Mouse (Mus musculus) lung, postnatal 0 days (tissue): ENCODE results near the gene E130114P18Rik. TPM values are rescaled to one million over a fixed set of nuclear protein-coding genes. Genes with fewer than 3 reads are reported as not detected.
A peak's percentile ranks its signal among the peaks of the same experiment; 100 is the strongest.

Source experiments
- ATAC-seq: fragments of 200-750 bp; cut with Nextera tagmentation; 2 replicates; pipeline ENCODE4 v1.8.0; 2017; ENCODE audit warnings: moderate library complexity
- DNase-seq: peaks from one replicate; pipeline ENCODE4 v3.0.0-alpha.2; 2016; ENCODE audit warnings: low spot score
- H3K27ac ChIP-seq: fragments of 300-500 bp; sonication (generic); 2 replicates; pipeline ENCODE4 v1.5.1; 2014; ENCODE audit warnings: antibody characterized with exemption, mild to moderate bottlenecking, low read length, mixed read lengths
- H3K27me3 ChIP-seq: fragments of 300-500 bp; sonication (generic); replicated peaks from 2 replicates; pipeline ENCODE4 v1.6.1; 2014; ENCODE audit warnings: low read length, mixed read lengths; ENCODE audit not compliant: insufficient read depth
- H3K36me3 ChIP-seq: fragments of 300-500 bp; sonication (generic); 2 replicates; pipeline ENCODE4 v1.6.1; 2014; ENCODE audit warnings: low read length, mixed read lengths; ENCODE audit not compliant: insufficient read depth
- H3K4me1 ChIP-seq: fragments of 300-500 bp; sonication (generic); 2 replicates; pipeline ENCODE4 v1.6.1; 2014; ENCODE audit warnings: antibody characterized with exemption, low read depth, low read length, mixed read lengths; ENCODE audit not compliant: insufficient read depth
- H3K4me2 ChIP-seq: fragments of 300-500 bp; sonication (generic); replicated peaks from 2 replicates; pipeline ENCODE4 v1.6.1; 2014; ENCODE audit warnings: low read depth, mild to moderate bottlenecking, low read length, moderate library complexity, mixed read lengths
- H3K4me3 ChIP-seq: fragments of 300-500 bp; sonication (generic); 2 replicates; pipeline ENCODE4 v1.5.1; 2014; ENCODE audit warnings: low read depth, low read length
- H3K9ac ChIP-seq: fragments of 300-500 bp; sonication (generic); replicated peaks from 2 replicates; pipeline ENCODE4 v1.6.1; 2014; ENCODE audit warnings: low read depth, mild to moderate bottlenecking
- H3K9me3 ChIP-seq: fragments of 300-500 bp; sonication (generic); 2 replicates; pipeline ENCODE4 v1.6.1; 2016; ENCODE audit warnings: low read length, mixed read lengths
- CTCF ChIP-seq: IDR thresholded peaks from 2 replicates; pipeline ENCODE4 v1.5.1; 2016; ENCODE audit warnings: antibody characterized with exemption, mild to moderate bottlenecking
- EP300 ChIP-seq: IDR thresholded peaks from 2 replicates; pipeline ENCODE4 v1.6.1; 2016; ENCODE audit warnings: antibody characterized with exemption, mild to moderate bottlenecking, control low read depth
- WGBS: fragments of 180-500 bp; shearing (Covaris S2); extraction: QIAGEN DNeasy Blood & Tissue Kit; methylation state at CpG from one replicate; pipeline ENCODE4 v1.1.7; 2014; 5-methylcytosine and 5-hydroxymethylcytosine counted together
- polyA plus RNA-seq: library from polyadenylated mRNA; unstranded; fragments of >200 nt; fragmentation: Nextera tagmentation; extraction: Ambion mirVana; gene quantifications from 2 replicates; pipeline ENCODE4 v1.2.1, GENCODE M21; 2015

Gene E130114P18Rik
- polyA plus RNA-seq, 1 experiment from 2014 or later, result 0.76 TPM

DNA sequence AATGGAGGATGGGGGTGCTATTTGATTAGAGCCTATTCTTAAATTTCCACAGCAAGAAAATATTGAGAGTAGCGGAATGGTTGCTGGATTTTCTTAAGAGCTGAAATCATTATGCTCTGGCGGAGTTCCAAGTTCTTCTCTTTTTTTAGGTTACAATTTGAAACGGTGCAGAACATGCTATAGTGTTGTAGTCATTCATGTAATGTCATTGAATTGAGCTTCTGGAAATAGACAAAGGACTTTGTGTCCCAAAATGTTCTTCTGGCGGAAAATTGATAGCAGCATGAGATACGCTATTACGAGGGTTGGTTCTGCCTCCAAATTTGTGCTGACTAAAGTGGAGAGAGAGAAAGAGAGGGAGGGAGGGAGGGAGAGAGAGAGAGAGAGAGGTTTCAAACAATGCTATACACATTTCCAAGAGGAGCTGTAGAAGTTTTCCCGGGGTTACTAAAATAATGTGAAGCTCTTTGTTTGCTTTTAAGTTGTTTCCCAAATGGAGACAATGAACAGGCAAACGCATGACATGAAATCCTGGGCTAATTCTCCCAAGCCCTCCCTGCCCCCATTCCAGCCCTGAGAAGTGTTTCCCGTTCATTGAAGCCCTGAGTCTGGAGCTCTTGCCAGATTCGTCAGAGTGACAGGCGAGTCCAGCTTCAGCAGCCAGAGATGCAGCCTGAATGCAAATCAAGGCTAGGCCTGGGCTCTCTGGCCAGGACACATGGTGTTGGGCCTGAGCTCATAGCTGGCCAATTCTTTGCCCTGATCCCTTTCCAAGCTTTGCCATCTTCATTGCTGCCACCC, 128.9 kb downstream of the E130114P18Rik start:
- 22% methylated on average over 11 of the region's 11 CpGs for WGBS
- Histone ChIP-seq H3K9me3 (no peaks in the 10 kb centered on the region), H3K36me3 (no peaks in the 10 kb centered on the region), H3K4me1 (peaks cover 4% of the 10 kb centered on the region; the same call in 1 of the 2 replicates), H3K4me3 (no peak overlapping the region), H3K27ac (no peak overlapping the region), H3K4me2 (no peak overlapping the region), H3K27me3 (no peaks in the 10 kb centered on the region), H3K9ac (no peak overlapping the region)
- no peak for TF ChIP-seq CTCF
- DNase-seq, result peak; percentile 46
- ATAC-seq, result no peak

DNA sequence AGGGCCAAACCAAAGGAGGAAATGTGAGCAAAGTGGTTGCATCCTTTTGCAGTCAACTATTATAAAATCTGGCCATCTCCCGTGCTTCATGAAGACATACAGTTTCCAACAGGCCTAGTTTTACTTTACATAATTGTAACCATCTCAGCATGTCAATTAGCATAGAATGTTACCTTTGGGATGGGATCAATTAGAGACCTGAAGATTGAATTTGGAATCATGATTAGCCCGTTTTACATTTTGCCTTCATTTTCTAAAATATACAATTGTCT, 129.5 kb downstream of the E130114P18Rik start:
- Histone ChIP-seq H3K36me3 (no peaks in the 10 kb centered on the region), H3K9me3 (no peaks in the 10 kb centered on the region), H3K9ac (no peak overlapping the region), H3K4me2 (no peak overlapping the region), H3K27ac (no peak overlapping the region), H3K27me3 (no peaks in the 10 kb centered on the region), H3K4me3 (no peak overlapping the region), H3K4me1 (peaks cover 4% of the 10 kb centered on the region; the same call in 1 of the 2 replicates)
- no peak for ATAC-seq
- DNase-seq, result no peak
- WGBS, result 83% methylated on average over 2 of the region's 2 CpGs
- TF ChIP-seq CTCF (no peak), EP300 (no peak)

DNA sequence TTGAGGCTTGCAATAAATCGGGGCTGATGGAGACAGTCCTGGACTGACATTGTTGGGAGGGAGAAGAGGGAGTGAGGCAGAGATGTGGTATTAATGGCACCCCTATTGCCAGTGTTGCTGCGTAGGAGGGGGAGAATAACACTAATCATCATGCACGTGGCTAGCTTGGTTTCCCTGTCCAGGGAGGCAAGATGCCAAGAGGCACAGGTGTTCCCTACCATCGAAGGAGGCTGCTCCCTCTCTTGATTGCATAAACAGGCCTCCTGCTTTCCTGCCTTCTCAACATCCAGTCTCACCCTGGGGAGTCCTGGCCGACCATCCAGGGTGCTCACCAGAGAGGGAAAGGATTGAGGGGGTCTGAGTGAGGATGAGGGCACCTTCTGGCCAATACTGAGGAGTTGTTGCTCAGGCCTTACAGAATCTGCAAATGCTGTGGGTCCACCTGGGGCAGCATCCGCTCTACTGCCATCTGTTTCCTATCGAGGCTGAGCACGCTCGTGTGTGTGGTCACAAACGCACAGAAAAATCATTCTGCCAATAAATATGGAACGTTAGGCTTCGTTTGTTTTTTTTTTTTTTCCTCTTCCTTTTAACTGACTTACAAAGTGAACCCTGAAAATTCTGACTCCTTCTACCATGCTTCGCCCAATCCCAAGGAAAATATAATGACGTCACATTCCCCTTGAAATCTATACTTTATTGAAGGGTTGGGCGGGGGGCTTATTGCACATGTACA, 130.0 kb downstream of the E130114P18Rik start:
- H3K27me3 ChIP-seq, result no peaks in the 10 kb centered on the region
- no peaks in the 10 kb centered on the region for H3K9me3 ChIP-seq
- TF ChIP-seq CTCF, result no peak
- TF ChIP-seq EP300, result no peak
- WGBS, result 66% methylated on average over 15 of the region's 15 CpGs
- no peaks in the 10 kb centered on the region for H3K36me3 ChIP-seq
- peaks cover 4% of the 10 kb centered on the region; the same call in 1 of the 2 replicates for H3K4me1 ChIP-seq
- H3K4me3 ChIP-seq, result no peak overlapping the region
- no peak overlapping the region for H3K4me2 ChIP-seq
- DNase-seq, result no peak
- H3K9ac ChIP-seq, result no peak overlapping the region
- H3K27ac ChIP-seq, result no peak overlapping the region
- ATAC-seq, result no peak

DNA sequence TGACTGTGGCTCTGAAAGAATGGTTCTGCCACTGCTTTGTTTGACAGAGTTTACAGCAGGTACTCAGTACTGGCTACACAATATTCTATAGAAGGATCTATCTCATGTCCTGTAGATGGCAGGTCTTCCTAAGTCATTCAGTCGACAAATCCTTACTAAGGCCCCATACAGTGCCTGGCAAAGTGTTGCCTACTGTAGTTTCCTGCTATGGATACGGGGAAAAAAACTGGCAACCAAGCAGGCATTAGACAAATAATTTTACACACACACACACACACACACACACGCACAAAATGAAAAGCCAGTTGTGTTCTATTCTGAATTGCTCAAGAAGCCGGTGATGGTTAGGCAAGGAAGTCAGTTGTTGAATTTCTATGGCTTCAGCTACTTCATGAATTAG, 130.6 kb downstream of the E130114P18Rik start:
- 92% methylated on average over 4 of the region's 4 CpGs for WGBS
- H3K9me3 ChIP-seq, result no peaks in the 10 kb centered on the region
- no peaks in the 10 kb centered on the region for H3K27me3 ChIP-seq
- no peak overlapping the region for H3K9ac ChIP-seq
- H3K4me1 ChIP-seq, result peaks cover 4% of the 10 kb centered on the region; the same call in 1 of the 2 replicates
- no peak overlapping the region for H3K27ac ChIP-seq
- no peak overlapping the region for H3K4me2 ChIP-seq
- H3K36me3 ChIP-seq, result no peaks in the 10 kb centered on the region
- TF ChIP-seq EP300 (no peak), CTCF (no peak)
- no peak overlapping the region for H3K4me3 ChIP-seq
- ATAC-seq (no peak), DNase-seq (no peak)

DNA sequence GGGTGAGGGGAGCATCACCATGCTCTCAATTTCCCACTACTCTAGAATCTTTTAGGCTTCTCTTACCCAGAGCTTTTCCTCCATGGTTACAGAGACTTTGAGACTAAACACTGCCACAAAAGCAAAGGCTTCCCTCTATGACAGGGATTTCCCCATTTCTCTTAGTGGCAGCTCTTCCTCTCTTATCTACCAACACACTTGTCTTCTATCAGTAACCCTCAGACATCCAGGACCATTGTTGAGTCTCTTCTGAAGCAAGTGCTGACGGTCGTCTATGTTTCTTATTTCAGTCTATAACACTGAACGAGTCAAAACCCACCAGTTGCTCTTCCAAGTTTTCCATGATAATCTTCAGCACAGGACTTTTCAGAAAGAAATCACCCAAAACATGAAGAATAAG, 137.5 kb downstream of the E130114P18Rik start:
- WGBS, result 66% methylated on average over 3 of the region's 3 CpGs

DNA sequence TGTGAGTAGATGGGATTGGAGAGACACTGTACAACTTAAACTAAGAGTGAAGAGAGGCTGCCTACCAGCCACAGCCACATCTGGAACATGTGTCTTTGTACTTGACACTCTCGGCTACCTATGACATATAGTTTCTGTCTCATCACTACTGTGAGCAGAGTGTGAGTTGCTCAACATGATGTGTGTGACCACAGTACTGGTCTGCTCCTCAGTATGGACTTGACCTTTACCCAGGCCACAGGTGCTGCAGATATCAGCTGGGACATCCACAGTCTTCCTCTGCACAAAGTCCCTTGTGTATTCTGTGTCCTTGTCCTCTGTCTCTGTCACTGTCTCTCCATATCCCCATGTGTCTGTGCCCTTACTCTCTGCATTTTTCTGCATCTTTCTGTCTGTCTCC, 141.3 kb downstream of the E130114P18Rik start:
- TF ChIP-seq EP300, result no peak
- TF ChIP-seq CTCF, result no peak

More for the DNA sequence above, 137.5 kb downstream of the E130114P18Rik start:
- H3K36me3 ChIP-seq, result no peaks in the 10 kb centered on the region
- no peaks in the 10 kb centered on the region for H3K9me3 ChIP-seq
- H3K27me3 ChIP-seq, result no peaks in the 10 kb centered on the region
- H3K27ac ChIP-seq, result no peak overlapping the region
- TF ChIP-seq CTCF (no peak), EP300 (no peak)
- DNase-seq (no peak), ATAC-seq (no peak)
- no peak overlapping the region for H3K4me3 ChIP-seq
- H3K9ac ChIP-seq, result no peak overlapping the region
- H3K4me2 ChIP-seq, result no peak overlapping the region
- no peaks in the 10 kb centered on the region for H3K4me1 ChIP-seq

More for the DNA sequence above, 141.3 kb downstream of the E130114P18Rik start:
- Histone ChIP-seq H3K4me3 (no peak overlapping the region), H3K27ac (no peak overlapping the region), H3K36me3 (no peaks in the 10 kb centered on the region), H3K27me3 (no peaks in the 10 kb centered on the region), H3K9ac (no peak overlapping the region), H3K4me1 (no peaks in the 10 kb centered on the region), H3K9me3 (no peaks in the 10 kb centered on the region), H3K4me2 (no peak overlapping the region)
- 100% methylated on average over 1 of the region's 1 CpGs for WGBS
- ATAC-seq (no peak), DNase-seq (no peak)
